Mouse (Mus musculus) ES-E14 (cell line): Measurements from ENCODE around the gene Dpyd.

Source experiments
- MAFK ChIP-seq: IDR thresholded peaks from 2 replicates; pipeline ENCODE4 v1.6.1; 2014; ENCODE audit warnings: mild to moderate bottlenecking, low read depth, low read length, inconsistent platforms; ENCODE audit not compliant: insufficient read depth
- ZC3H11A ChIP-seq: IDR thresholded peaks from 2 replicates; pipeline ENCODE4 v1.6.1; 2012; ENCODE audit warnings: low read depth, mild to moderate bottlenecking, inconsistent platforms, low read length, borderline replicate concordance
- ZNF384 ChIP-seq: IDR thresholded peaks from 2 replicates; pipeline ENCODE4 v1.6.1; 2012; ENCODE audit warnings: low read depth, low read length, inconsistent platforms

GRCm38 (mm10) chr3:119431757-119432156, 869.8 kb downstream of the Dpyd start:
- TF ChIP-seq MAFK (no peak), ZNF384 (no peak), ZC3H11A (no peak)
